Mouse (Mus musculus): ENCODE data around the gene C5ar1.
"Not testable (repeated sequence)": the region's sequence is repeated elsewhere in the genome, so short reads cannot be mapped to it uniquely, and the experiment has no call there.

GRCm38 (mm10) chr7:16307141-16307540 is 47.8 kb upstream of the C5ar1 start:
- not testable (repeated sequence) for TF ChIP-seq GATA1, TAL1 (IDR thresholded peaks at IDR 0.05; ENCODE audit: low read length)

Measured in erythroblast, embryonic 14.5 days (primary cell).